Mouse (Mus musculus): ENCODE data around the gene Nupr1l.

The Nupr1l gene

GRCm38 (mm10) chr5:129918065-129918651 lies 9.8 kb downstream of the Nupr1l start:
- no peak for DNase-seq

GRCm38 (mm10) chr5:129918752-129919151 lies 10.4 kb downstream of the Nupr1l start:
- DNase-seq, result no peak

- no peak for DNase-seq
Measured at GRCm38 (mm10) chr5:129919320-129919719, 11.0 kb downstream of the Nupr1l start.

GRCm38 (mm10) chr5:129921972-129922371 lies 13.6 kb downstream of the Nupr1l start:
- DNase-seq, result no peak

GRCm38 (mm10) chr5:129924820-129925452 lies 16.6 kb downstream of the Nupr1l start:
- DNase-seq, result no peak

GRCm38 (mm10) chr5:129925933-129926332 lies 17.6 kb downstream of the Nupr1l start:
- no peak for DNase-seq

GRCm38 (mm10) chr5:129929924-129930855 lies 21.9 kb downstream of the Nupr1l start:
- DNase-seq, result no peak

GRCm38 (mm10) chr5:129936941-129937340 lies 28.6 kb downstream of the Nupr1l start:
- DNase-seq, result no peak

GRCm38 (mm10) chr5:129940281-129940680 lies 31.9 kb downstream of the Nupr1l start:
- DNase-seq, result no peak

GRCm38 (mm10) chr5:129940736-129941494 lies 32.6 kb downstream of the Nupr1l start:
- DNase-seq, result no peak

- DNase-seq, result peak; percentile 99
Measured at GRCm38 (mm10) chr5:129941495-129942045, 33.2 kb downstream of the Nupr1l start, which contains the start of gene Vkorc1l1. Gene Vkorc1l1 (plus strand): TSS chr5:129941970.

GRCm38 (mm10) chr5:129942073-129942939 lies 34.0 kb downstream of the Nupr1l start:
- peak; percentile 23 for DNase-seq

- no peak for DNase-seq
Measured at GRCm38 (mm10) chr5:129943402-129943801, 35.1 kb downstream of the Nupr1l start.

GRCm38 (mm10) chr5:129947528-129948033 lies 39.2 kb downstream of the Nupr1l start:
- no peak for DNase-seq

- DNase-seq, result no peak
Measured at GRCm38 (mm10) chr5:129952143-129952542, 43.8 kb downstream of the Nupr1l start.

GRCm38 (mm10) chr5:129954473-129955254 lies 46.3 kb downstream of the Nupr1l start:
- no peak for DNase-seq

GRCm38 (mm10) chr5:129955792-129956191 lies 47.5 kb downstream of the Nupr1l start:
- DNase-seq, result no peak

- DNase-seq, result no peak
Measured at GRCm38 (mm10) chr5:129963224-129963623, 54.9 kb downstream of the Nupr1l start.

Measured in right cerebral cortex, postnatal 14 days (tissue).